Mouse (Mus musculus): Measurements from ENCODE around the gene Lig4. TPM values are rescaled to one million over a fixed set of nuclear protein-coding genes. Genes with fewer than 3 reads are reported as not detected.

The Lig4 gene
- polyA plus RNA-seq, 1 experiment = 9.6 TPM

DNA sequence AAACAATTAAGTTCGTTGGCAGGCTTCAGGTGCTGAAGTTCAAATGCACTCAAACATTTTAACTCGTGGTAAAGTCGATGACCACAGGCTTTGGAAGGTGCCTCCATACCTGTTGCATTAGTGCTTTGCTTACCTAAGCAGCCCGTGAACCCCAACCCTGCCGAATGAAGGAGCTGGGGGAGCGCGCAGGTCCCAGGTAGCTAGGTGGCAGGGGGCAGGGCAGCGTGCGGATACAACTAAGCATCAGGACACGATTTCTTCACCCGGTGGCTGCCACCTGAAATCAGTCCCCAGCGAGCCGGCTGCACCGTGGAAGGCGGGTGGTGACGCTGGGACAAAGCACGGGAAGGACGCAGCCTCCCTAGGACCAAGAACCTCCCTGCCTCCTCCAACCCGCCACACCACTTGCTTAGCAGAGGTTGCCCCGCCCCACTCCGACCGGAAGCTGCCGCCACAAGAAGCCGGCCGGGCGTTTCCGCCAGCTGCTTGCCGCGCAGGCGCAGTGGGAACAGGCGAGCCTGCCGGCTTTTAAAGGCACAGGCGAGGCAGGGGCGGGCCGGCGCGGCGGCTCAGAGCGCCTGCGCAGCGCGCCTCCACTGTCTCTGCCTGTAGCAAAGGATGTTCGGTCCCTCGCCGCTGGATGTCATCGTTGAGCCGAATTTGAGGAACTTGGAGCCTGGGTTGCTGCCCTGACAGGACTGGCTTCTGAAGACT lies 1.4 kb downstream of the Lig4 start:
- Histone ChIP-seq H3K4me3 (ENCODE audit: low read depth, low read length) (peak overlapping the region; percentile 86), H3K4me1 (ENCODE audit: control insufficient read depth, insufficient read depth, low read length) (peaks cover 2% of the 10 kb centered on the region), H3K9ac (ENCODE audit: low read depth, poor library complexity, severe bottlenecking) (peak overlapping the region; percentile 53), H3K9me3 (replicated peaks; ENCODE audit: control insufficient read depth, insufficient read depth, low read length, poor library complexity, severe bottlenecking) (no peaks in the 10 kb centered on the region; the same call in 1 of the 2 replicates), H3K36me3 (ENCODE audit: control insufficient read depth, insufficient read depth, low read length, poor library complexity, severe bottlenecking) (peaks cover 25% of the 10 kb centered on the region), H3K27me3 (ENCODE audit: control insufficient read depth, insufficient read depth, low read length, poor library complexity, severe bottlenecking) (no peaks in the 10 kb centered on the region), H3K27ac (ENCODE audit: insufficient read depth, low read length) (no peak overlapping the region)
- TF ChIP-seq EP300 (IDR thresholded peaks at IDR 0.05; ENCODE audit: insufficient read depth, low read depth, low read length) (no peak), CTCF (IDR thresholded peaks at IDR 0.05; ENCODE audit: low read depth, low read length) (peak; percentile 63)

DNA sequence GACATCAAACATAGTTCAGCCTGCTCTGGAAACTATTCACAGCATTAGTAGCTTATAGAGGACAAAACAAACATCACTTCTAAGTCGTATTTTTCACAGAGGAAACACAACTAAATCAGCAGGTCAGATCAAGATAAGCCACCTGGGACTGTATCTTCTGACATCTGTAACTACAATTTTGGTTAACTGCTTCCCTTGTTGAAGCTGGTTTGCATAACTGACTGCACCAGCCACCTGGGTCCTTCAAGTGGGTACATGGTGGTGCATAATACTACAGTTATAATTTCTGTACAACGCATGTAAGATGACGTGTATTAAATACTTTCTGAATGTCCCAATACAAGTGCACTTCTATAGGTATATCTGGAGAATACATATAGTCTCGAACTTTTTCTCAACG lies 2.2 kb downstream of the Lig4 start:
- Histone ChIP-seq H3K36me3 (ENCODE audit: control insufficient read depth, insufficient read depth, low read length, poor library complexity, severe bottlenecking) (peaks cover 25% of the 10 kb centered on the region), H3K9me3 (replicated peaks; ENCODE audit: control insufficient read depth, insufficient read depth, low read length, poor library complexity, severe bottlenecking) (no peaks in the 10 kb centered on the region; the same call in 1 of the 2 replicates), H3K27me3 (ENCODE audit: control insufficient read depth, insufficient read depth, low read length, poor library complexity, severe bottlenecking) (no peaks in the 10 kb centered on the region), H3K27ac (ENCODE audit: insufficient read depth, low read length) (no peak overlapping the region), H3K9ac (ENCODE audit: low read depth, poor library complexity, severe bottlenecking) (peak overlapping the region; percentile 53), H3K4me3 (ENCODE audit: low read depth, low read length) (0 out of 2 replicates have a peak overlapping the region, but pooled peaks have one; percentile 19), H3K4me1 (ENCODE audit: control insufficient read depth, insufficient read depth, low read length) (peaks cover 2% of the 10 kb centered on the region)
- TF ChIP-seq EP300 (IDR thresholded peaks at IDR 0.05; ENCODE audit: insufficient read depth, low read depth, low read length) (no peak), CTCF (IDR thresholded peaks at IDR 0.05; ENCODE audit: low read depth, low read length) (no peak), POLR2A (IDR thresholded peaks at IDR 0.05; ENCODE audit: insufficient read depth, low read length) (no peak)

GRCm38 (mm10) chr8:9971866-9972265 lies 5.6 kb downstream of the Lig4 start:
- Histone ChIP-seq H3K27me3 (ENCODE audit: control insufficient read depth, insufficient read depth, low read length, poor library complexity, severe bottlenecking) (no peaks in the 10 kb centered on the region), H3K4me1 (ENCODE audit: control insufficient read depth, insufficient read depth, low read length) (no peaks in the 10 kb centered on the region), H3K36me3 (ENCODE audit: control insufficient read depth, insufficient read depth, low read length, poor library complexity, severe bottlenecking) (peaks cover 27% of the 10 kb centered on the region), H3K9ac (ENCODE audit: low read depth, poor library complexity, severe bottlenecking) (no peak overlapping the region), H3K4me3 (ENCODE audit: low read depth, low read length) (no peak overlapping the region), H3K27ac (ENCODE audit: insufficient read depth, low read length) (no peak overlapping the region), H3K9me3 (replicated peaks; ENCODE audit: control insufficient read depth, insufficient read depth, low read length, poor library complexity, severe bottlenecking) (no peaks in the 10 kb centered on the region; the same call in 1 of the 2 replicates)
- TF ChIP-seq EP300 (IDR thresholded peaks at IDR 0.05; ENCODE audit: insufficient read depth, low read depth, low read length) (no peak), POLR2A (IDR thresholded peaks at IDR 0.05; ENCODE audit: insufficient read depth, low read length) (no peak), CTCF (IDR thresholded peaks at IDR 0.05; ENCODE audit: low read depth, low read length) (no peak)

- Histone ChIP-seq H3K4me1 (ENCODE audit: control insufficient read depth, insufficient read depth, low read length) (no peaks in the 10 kb centered on the region), H3K4me3 (ENCODE audit: low read depth, low read length) (no peak overlapping the region), H3K9me3 (replicated peaks; ENCODE audit: control insufficient read depth, insufficient read depth, low read length, poor library complexity, severe bottlenecking) (no peaks in the 10 kb centered on the region; the same call in 1 of the 2 replicates), H3K27ac (ENCODE audit: insufficient read depth, low read length) (no peak overlapping the region), H3K9ac (ENCODE audit: low read depth, poor library complexity, severe bottlenecking) (no peak overlapping the region), H3K27me3 (ENCODE audit: control insufficient read depth, insufficient read depth, low read length, poor library complexity, severe bottlenecking) (0 out of 2 replicates have a peak, but pooled peaks cover 1% of the 10 kb centered on the region), H3K36me3 (ENCODE audit: control insufficient read depth, insufficient read depth, low read length, poor library complexity, severe bottlenecking) (no peaks in the 10 kb centered on the region)
- TF ChIP-seq CTCF (IDR thresholded peaks at IDR 0.05; ENCODE audit: low read depth, low read length) = no peak
These were observed 17.6 kb downstream of the Lig4 start for GRCm38 (mm10) chr8:9959919-9960318.

DNA sequence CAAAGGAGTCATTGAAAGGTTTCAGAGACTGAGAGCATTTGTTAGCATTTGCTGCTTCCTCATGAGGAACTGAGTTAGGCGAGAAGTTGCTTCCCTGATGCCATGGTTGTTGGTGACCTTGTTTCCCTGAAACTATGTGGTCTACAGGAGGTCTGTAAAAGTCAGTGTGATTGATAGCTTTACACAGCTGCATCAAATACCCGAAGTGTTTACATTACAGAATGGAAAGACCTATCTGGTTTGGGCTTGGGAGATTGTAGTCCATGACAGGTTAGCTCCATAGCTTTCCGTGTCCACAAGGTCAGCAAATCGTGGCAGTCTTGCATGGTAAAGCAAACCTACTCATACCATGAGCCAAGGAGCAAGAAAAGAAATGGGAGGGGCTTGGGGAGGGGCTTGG lies 19.1 kb downstream of the Lig4 start:
- no peak overlapping the region for H3K27ac ChIP-seq (ENCODE audit: insufficient read depth, low read length)
- no peak overlapping the region for H3K4me3 ChIP-seq (ENCODE audit: low read depth, low read length)
- TF ChIP-seq POLR2A (IDR thresholded peaks at IDR 0.05; ENCODE audit: insufficient read depth, low read length) = no peak
- TF ChIP-seq EP300 (IDR thresholded peaks at IDR 0.05; ENCODE audit: insufficient read depth, low read depth, low read length) = no peak
- TF ChIP-seq CTCF (IDR thresholded peaks at IDR 0.05; ENCODE audit: low read depth, low read length) = no peak
- no peak overlapping the region for H3K9ac ChIP-seq (ENCODE audit: low read depth, poor library complexity, severe bottlenecking)
- no peaks in the 10 kb centered on the region for H3K36me3 ChIP-seq (ENCODE audit: control insufficient read depth, insufficient read depth, low read length, poor library complexity, severe bottlenecking)
- H3K4me1 ChIP-seq (ENCODE audit: control insufficient read depth, insufficient read depth, low read length) = no peaks in the 10 kb centered on the region
- no peaks in the 10 kb centered on the region for H3K9me3 ChIP-seq (replicated peaks; ENCODE audit: control insufficient read depth, insufficient read depth, low read length, poor library complexity, severe bottlenecking)
- H3K27me3 ChIP-seq (ENCODE audit: control insufficient read depth, insufficient read depth, low read length, poor library complexity, severe bottlenecking) = 0 out of 2 replicates have a peak, but pooled peaks cover 1% of the 10 kb centered on the region

- no peak overlapping the region for H3K9ac ChIP-seq (ENCODE audit: low read depth, poor library complexity, severe bottlenecking)
- H3K27me3 ChIP-seq (ENCODE audit: control insufficient read depth, insufficient read depth, low read length, poor library complexity, severe bottlenecking) = no peaks in the 10 kb centered on the region
- H3K4me3 ChIP-seq (ENCODE audit: low read depth, low read length) = no peak overlapping the region
- no peak overlapping the region for H3K27ac ChIP-seq (ENCODE audit: insufficient read depth, low read length)
- no peak for TF ChIP-seq CTCF (IDR thresholded peaks at IDR 0.05; ENCODE audit: low read depth, low read length)
- TF ChIP-seq EP300 (IDR thresholded peaks at IDR 0.05; ENCODE audit: insufficient read depth, low read depth, low read length) = no peak
- no peak for TF ChIP-seq POLR2A (IDR thresholded peaks at IDR 0.05; ENCODE audit: insufficient read depth, low read length)
- H3K4me1 ChIP-seq (ENCODE audit: control insufficient read depth, insufficient read depth, low read length) = no peaks in the 10 kb centered on the region
- H3K36me3 ChIP-seq (ENCODE audit: control insufficient read depth, insufficient read depth, low read length, poor library complexity, severe bottlenecking) = no peaks in the 10 kb centered on the region
- peaks cover 19% of the 10 kb centered on the region for H3K9me3 ChIP-seq (replicated peaks; ENCODE audit: control insufficient read depth, insufficient read depth, low read length, poor library complexity, severe bottlenecking)
These were observed 28.2 kb downstream of the Lig4 start for GRCm38 (mm10) chr8:9949134-9949890.
